Mouse (Mus musculus): ENCODE data around the gene Agpat1. TPM values are rescaled to one million over a fixed set of nuclear protein-coding genes. Genes with fewer than 3 reads are reported as not detected.

Gene Agpat1
- total and polyA plus RNA-seq, 3 experiments: 11.2 to 47.4 (median 44.4) TPM

- Histone ChIP-seq H3K36me3 (replicated peaks in 1 of 2; ENCODE audit: control insufficient read depth in 1 of 2, insufficient read depth in 1 of 2, low read length in 1 of 2) (no peaks in the 10 kb centered on the region), H3K27me3 (replicated peaks) (peaks cover 53% of the 10 kb centered on the region), H3K27ac (ENCODE audit: insufficient read depth, low read depth) (no peak within 1 kb of the TSS), H3K79me2 (replicated peaks; ENCODE audit: control insufficient read depth, extremely low read depth, insufficient read depth, poor library complexity, severe bottlenecking) (no peaks in the 10 kb centered on the region), H3K4me1 (ENCODE audit: control insufficient read depth in 1 of 2, insufficient read depth in 2 of 2) (peaks cover 2 to 3% of the 10 kb centered on the region in 2 experiments; a peak in 2 of 4 replicates), H3K9ac (ENCODE audit: insufficient read depth, low read depth) (no peak within 1 kb of the TSS), H3K4me3 (replicated peaks in 1 of 3; ENCODE audit: low read depth in 2 of 3, low read length in 2 of 3, poor library complexity in 1 of 3) (peak within 1 kb of the TSS in 2 of 3 experiments; percentile 43 to 49), H3K4me2 (ENCODE audit: insufficient read depth, low read depth, poor library complexity, severe bottlenecking) (peak within 1 kb of the TSS; percentile 75), H3K9me3 (replicated peaks; ENCODE audit: low read length) (peaks cover 2% of the 10 kb centered on the region)
- TF ChIP-seq MXI1 (IDR thresholded peaks at IDR 0.05; ENCODE audit: low read depth, low read length) (no peak), CHD1 (IDR thresholded peaks at IDR 0.05; ENCODE audit: low read depth, low read length) (no peak), KAT2A (IDR thresholded peaks at IDR 0.05; ENCODE audit: insufficient replicate concordance, low read length) (no peak)
- no peak for DNase-seq (ENCODE audit: extremely low read depth)
- in situ Hi-C loops (cut with MboI; ENCODE audit: low pct_ligation_motif_present, low pct_unique_long_range_greater_than_20kb, low sequenced_read_pairs) (no loop called here), dilution Hi-C loops (cut with MboI; ENCODE audit: extremely low pct_ligation_motif_present, extremely low pct_unique_long_range_greater_than_20kb, low sequenced_read_pairs) (no loop called here)
Measured at GRCm38 (mm10) chr17:34627943-34628643, 24.0 kb downstream of the Agpat1 start, which contains the start of gene Ppt2. Gene Ppt2 (minus strand): TSS chr17:34628510.

GRCm38 (mm10) chr17:34628644-34628967 is 24.5 kb downstream of the Agpat1 start:
- no peak overlapping the region for H3K4me3 ChIP-seq (replicated peaks in 1 of 3; ENCODE audit: low read depth in 2 of 3, low read length in 2 of 3, poor library complexity in 1 of 3)
- DNase-seq (ENCODE audit: extremely low read depth): no peak
- H3K4me1 ChIP-seq (ENCODE audit: control insufficient read depth in 1 of 2, insufficient read depth in 2 of 2): peaks cover 2 to 3% of the 10 kb centered on the region in 2 experiments; a peak in 2 of 4 replicates
- in situ Hi-C loops (cut with MboI; ENCODE audit: low pct_ligation_motif_present, low pct_unique_long_range_greater_than_20kb, low sequenced_read_pairs) (no loop called here), dilution Hi-C loops (cut with MboI; ENCODE audit: extremely low pct_ligation_motif_present, extremely low pct_unique_long_range_greater_than_20kb, low sequenced_read_pairs) (no loop called here)
- peaks cover 2% of the 10 kb centered on the region for H3K9me3 ChIP-seq (replicated peaks; ENCODE audit: low read length)
- H3K79me2 ChIP-seq (replicated peaks; ENCODE audit: control insufficient read depth, extremely low read depth, insufficient read depth, poor library complexity, severe bottlenecking): no peaks in the 10 kb centered on the region
- no peak overlapping the region for H3K27ac ChIP-seq (ENCODE audit: insufficient read depth, low read depth)
- H3K4me2 ChIP-seq (ENCODE audit: insufficient read depth, low read depth, poor library complexity, severe bottlenecking): no peak overlapping the region
- no peak overlapping the region for H3K9ac ChIP-seq (ENCODE audit: insufficient read depth, low read depth)
- H3K36me3 ChIP-seq (replicated peaks in 1 of 2; ENCODE audit: control insufficient read depth in 1 of 2, insufficient read depth in 1 of 2, low read length in 1 of 2): no peaks in the 10 kb centered on the region
- TF ChIP-seq CHD2 (IDR thresholded peaks at IDR 0.05; ENCODE audit: low read length): no peak
- no peak for TF ChIP-seq SIN3A (IDR thresholded peaks at IDR 0.05; ENCODE audit: low read length)
- TF ChIP-seq GABPA (IDR thresholded peaks at IDR 0.05; ENCODE audit: insufficient replicate concordance, low read depth, low read length): no peak
- no peak for TF ChIP-seq JUND (conservative IDR thresholded peaks at IDR 0.05; ENCODE audit: low read depth, low read length)
- TF ChIP-seq BHLHE40 (IDR thresholded peaks at IDR 0.05; ENCODE audit: low read depth, low read length): no peak
- no peak for TF ChIP-seq IRF4 (IDR thresholded peaks at IDR 0.05; ENCODE audit: low read depth, low read length)
- no peak for TF ChIP-seq MAZ (IDR thresholded peaks at IDR 0.05; ENCODE audit: low read depth, low read length)
- no peak for TF ChIP-seq USF2 (conservative IDR thresholded peaks at IDR 0.05; ENCODE audit: low read depth, low read length)
- no peak for TF ChIP-seq ELF1 (IDR thresholded peaks at IDR 0.05; ENCODE audit: low read depth, low read length)
- no peak for TF ChIP-seq ZKSCAN1 (IDR thresholded peaks at IDR 0.05; ENCODE audit: borderline replicate concordance, low read depth, low read length)
- TF ChIP-seq ZNF384 (IDR thresholded peaks at IDR 0.05; ENCODE audit: low read depth, low read length): no peak
- no peak for TF ChIP-seq NRF1 (IDR thresholded peaks at IDR 0.05; ENCODE audit: low read depth, low read length)
- no peak for TF ChIP-seq RAD21 (IDR thresholded peaks at IDR 0.05; ENCODE audit: low read depth, low read length)
- no peak for TF ChIP-seq ZC3H11A (IDR thresholded peaks at IDR 0.05; ENCODE audit: low read depth, low read length)
- no peak for TF ChIP-seq POLR2A (IDR thresholded peaks at IDR 0.05; ENCODE audit: low read depth, low read length)
- no peak for TF ChIP-seq CTCF (conservative IDR thresholded peaks at IDR 0.05 in 1 of 2, IDR thresholded peaks at IDR 0.05 in 1 of 2; ENCODE audit: low read depth in 2 of 2, low read length in 2 of 2)
- no peak for TF ChIP-seq CHD1 (IDR thresholded peaks at IDR 0.05; ENCODE audit: low read depth, low read length)
- TF ChIP-seq SMC3 (IDR thresholded peaks at IDR 0.05; ENCODE audit: low read depth, low read length): no peak
- no peak for TF ChIP-seq E2F4 (IDR thresholded peaks at IDR 0.05; ENCODE audit: insufficient replicate concordance, low read depth, low read length)
- peaks cover 57% of the 10 kb centered on the region for H3K27me3 ChIP-seq (replicated peaks)
